Mouse (Mus musculus) CD4-positive, CD25-positive, alpha-beta regulatory T cell (primary cell): Measurements from ENCODE around the gene Slc25a19. TPM values are rescaled to one million over a fixed set of nuclear protein-coding genes. Genes with fewer than 3 reads are reported as not detected.

Experiments
- polyA plus RNA-seq: library from polyadenylated mRNA; unstranded; fragments of 100-300 nt; shearing (Covaris generic); gene quantifications from one replicate; pipeline ENCODE4 v1.2.1, GENCODE M21; 2017

Slc25a19 gene
- polyA plus RNA-seq, result 63.2 TPM

GRCm38 (mm10) chr11:115627705-115628464 lies at the start of gene Slc25a19:
Slc25a19 (minus strand) TSS chr11:115628295.

DNA sequence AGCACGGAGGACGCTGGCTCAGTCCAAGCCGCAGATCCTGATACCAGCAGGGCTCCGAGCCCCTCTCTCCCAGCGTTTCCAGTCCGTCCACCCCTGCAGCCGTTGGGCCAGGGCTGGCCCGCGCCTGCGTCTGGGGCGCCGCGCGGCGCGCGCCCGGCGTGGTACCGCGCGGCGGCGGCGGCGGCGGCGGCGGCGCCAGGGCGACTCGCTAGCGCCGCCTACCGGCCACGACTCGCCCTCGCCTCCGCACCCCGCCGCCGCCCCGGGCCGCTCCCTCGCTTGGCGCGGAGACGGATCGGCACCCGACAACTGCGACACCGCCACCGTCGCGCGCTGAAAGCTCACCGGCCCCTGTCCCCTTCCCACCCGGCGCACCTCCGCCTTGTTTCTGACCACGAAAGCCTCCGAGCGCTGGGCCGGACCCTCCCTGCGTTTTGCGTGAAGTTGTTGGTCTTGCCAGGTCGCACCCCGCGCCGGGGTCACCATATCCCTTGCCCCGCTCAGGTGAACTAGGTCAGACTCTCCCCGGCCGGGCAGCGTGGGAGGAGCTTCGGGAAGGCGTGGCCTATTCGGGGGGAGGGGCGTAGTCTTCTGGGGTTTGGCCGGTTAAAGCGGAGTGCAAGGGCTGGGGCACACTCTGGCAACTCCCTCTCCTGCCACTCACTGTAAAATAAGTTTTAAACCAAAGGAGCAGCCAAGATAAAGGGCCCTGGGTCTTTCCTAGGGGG lies 15.5 kb downstream of the Slc25a19 start, which contains the start of gene Mif4gd:
Gene Mif4gd, minus strand, starts transcription at position 560 of the 728 bp plus-strand sequence.

DNA sequence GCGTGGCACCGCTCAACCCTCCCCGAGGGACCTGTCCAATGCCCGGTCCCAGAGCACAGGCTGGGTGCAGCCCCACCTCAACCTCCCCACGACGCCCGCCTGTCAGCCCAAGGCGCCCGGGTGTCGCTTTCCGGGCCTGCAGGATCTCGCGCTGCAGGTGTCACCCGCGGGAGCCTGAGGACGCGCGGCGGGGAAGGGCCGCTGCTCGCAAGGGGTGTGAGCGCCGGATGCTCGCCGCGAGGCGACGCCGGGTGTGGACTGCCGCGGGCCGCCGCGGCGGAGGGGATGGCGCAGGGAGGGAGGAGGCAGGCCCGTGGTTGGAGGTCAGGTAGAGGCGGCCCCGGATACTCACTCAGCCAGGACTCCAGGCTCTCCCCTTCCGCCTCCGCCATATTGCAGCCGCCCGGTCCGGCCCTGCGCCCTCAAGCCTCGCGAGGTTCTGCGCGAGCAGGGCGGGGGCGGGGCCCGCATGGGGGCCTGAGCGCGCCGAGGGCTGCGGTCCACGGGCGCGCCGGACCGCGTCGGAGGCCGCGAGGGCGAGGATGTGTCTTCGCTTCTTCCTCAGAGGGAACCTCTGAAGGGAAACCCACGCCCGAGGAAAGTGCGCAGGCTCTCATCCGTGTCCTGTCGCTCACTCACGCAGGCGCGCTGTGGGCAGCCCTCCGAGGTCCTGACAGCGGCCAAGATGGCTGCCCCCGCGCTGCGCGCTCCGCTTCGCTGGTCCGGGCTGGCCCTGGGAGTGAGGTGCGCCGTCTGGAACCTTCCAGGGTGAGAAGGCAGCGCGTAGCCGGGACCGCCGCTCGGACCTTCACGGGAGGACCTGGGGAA lies 24.4 kb downstream of the Slc25a19 start, which contains the start of the genes Mrps7 and Gga3:
Gene Mrps7, plus strand, starts transcription at position 450 of the 828 bp plus-strand sequence.
Gene Gga3, minus strand, starts transcription at position 576 of the 828 bp plus-strand sequence.

Other genes with a start within 250 kb of the Slc25a19 start
- 0.12 TPM for gene Cdr2l, start 246.4 kb downstream of the Slc25a19 start, polyA plus RNA-seq
- 153 TPM for gene Mrpl58, start 224.5 kb downstream of the Slc25a19 start, polyA plus RNA-seq
- gene Atp5h, start 208.3 kb downstream of the Slc25a19 start, polyA plus RNA-seq, result 651 TPM
- 81.2 TPM for gene Kctd2, start 208.2 kb downstream of the Slc25a19 start, polyA plus RNA-seq
- gene Trim80, start 187.8 kb downstream of the Slc25a19 start, polyA plus RNA-seq, result not detected
- 11.8 TPM for gene Slc16a5, start 165.8 kb downstream of the Slc25a19 start, polyA plus RNA-seq
- gene Armc7, start 152.6 kb downstream of the Slc25a19 start, polyA plus RNA-seq, result 98.4 TPM
- 365 TPM for gene Nt5c, start 136.4 kb downstream of the Slc25a19 start, polyA plus RNA-seq
- gene Jpt1, start 113.9 kb downstream of the Slc25a19 start, polyA plus RNA-seq, result 576 TPM
- 758 TPM for gene Sumo2, start 92.0 kb downstream of the Slc25a19 start, polyA plus RNA-seq
- 90.4 TPM for gene Nup85, start 63.9 kb downstream of the Slc25a19 start, polyA plus RNA-seq
- 63.3 TPM for gene Mrps7, start 24.4 kb downstream of the Slc25a19 start, polyA plus RNA-seq
- 57.3 TPM for gene Gga3, start 24.2 kb downstream of the Slc25a19 start, polyA plus RNA-seq
- gene Mif4gd, start 15.3 kb downstream of the Slc25a19 start, polyA plus RNA-seq, result 174 TPM
- 198 TPM for gene Grb2, start 80.3 kb upstream of the Slc25a19 start, polyA plus RNA-seq
- gene Tmem94, start 137.1 kb upstream of the Slc25a19 start, polyA plus RNA-seq, result 26.2 TPM
- gene Caskin2, start 185.3 kb upstream of the Slc25a19 start, polyA plus RNA-seq, result 1.6 TPM
- gene Tsen54, start 186.4 kb upstream of the Slc25a19 start, polyA plus RNA-seq, result 38.2 TPM
- 35.4 TPM for gene Llgl2, start 195.8 kb upstream of the Slc25a19 start, polyA plus RNA-seq
- gene Myo15b, start 230.1 kb upstream of the Slc25a19 start, polyA plus RNA-seq, result 0.04 TPM